Mouse (Mus musculus) liver, adult 2 months (tissue): ENCODE measurements around the gene Gm10563.

Experiments used
- CTCF ChIP-seq: fragments of 200-500 bp; IDR thresholded peaks from 2 replicates; pipeline ENCODE4 v1.5.1; 2011; ENCODE audit warnings: low read depth, low read length, control low read depth
- POLR2A ChIP-seq: fragments of 200-500 bp; IDR thresholded peaks from 2 replicates; pipeline ENCODE4 v1.6.1; 2011; ENCODE audit warnings: low read length, control low read depth; ENCODE audit not compliant: insufficient read depth; ENCODE audit errors: extremely low read depth

GRCm38 (mm10) chr4:155613264-155613663, 31.9 kb downstream of the Gm10563 start:
- TF ChIP-seq CTCF = no peak
- no peak for TF ChIP-seq POLR2A
